Mouse (Mus musculus): ENCODE data around the gene Fez2.
A peak's percentile ranks its signal among the peaks of the same experiment; 100 is the strongest.

The Fez2 gene

GRCm38 (mm10) chr17:78417381-78418281 lies at the start of gene Fez2:
Fez2 (minus strand) TSS chr17:78418152.
- peak; percentile 87 for DNase-seq (ENCODE audit: low read depth, low spot score)

GRCm38 (mm10) chr17:78465500-78465899 lies 47.5 kb upstream of the Fez2 start:
- no peak for DNase-seq (ENCODE audit: low read depth, low spot score)

- no peak for DNase-seq (ENCODE audit: low read depth, low spot score)
Measured at GRCm38 (mm10) chr17:78465071-78465470, 47.1 kb upstream of the Fez2 start.

GRCm38 (mm10) chr17:78460140-78460539 lies 42.2 kb upstream of the Fez2 start:
- DNase-seq (ENCODE audit: low read depth, low spot score) = no peak

GRCm38 (mm10) chr17:78455556-78455955 lies 37.6 kb upstream of the Fez2 start:
- no peak for DNase-seq (ENCODE audit: low read depth, low spot score)

GRCm38 (mm10) chr17:78455114-78455513 lies 37.2 kb upstream of the Fez2 start:
- DNase-seq (ENCODE audit: low read depth, low spot score) = peak; percentile 71

GRCm38 (mm10) chr17:78454189-78454977 lies 36.4 kb upstream of the Fez2 start:
- DNase-seq (ENCODE audit: low read depth, low spot score) = no peak

- DNase-seq (ENCODE audit: low read depth, low spot score) = no peak
Measured at GRCm38 (mm10) chr17:78453529-78453928, 35.6 kb upstream of the Fez2 start.

- DNase-seq (ENCODE audit: low read depth, low spot score) = no peak
Measured at GRCm38 (mm10) chr17:78451886-78452285, 33.9 kb upstream of the Fez2 start.

GRCm38 (mm10) chr17:78451332-78451793 lies 33.4 kb upstream of the Fez2 start:
- no peak for DNase-seq (ENCODE audit: low read depth, low spot score)

GRCm38 (mm10) chr17:78449635-78450197 lies 31.8 kb upstream of the Fez2 start:
- DNase-seq (ENCODE audit: low read depth, low spot score) = no peak

- no peak for DNase-seq (ENCODE audit: low read depth, low spot score)
Measured at GRCm38 (mm10) chr17:78444826-78445225, 26.9 kb upstream of the Fez2 start.

- DNase-seq (ENCODE audit: low read depth, low spot score) = no peak
Measured at GRCm38 (mm10) chr17:78440771-78441170, 22.8 kb upstream of the Fez2 start.

- DNase-seq (ENCODE audit: low read depth, low spot score) = no peak
Measured at GRCm38 (mm10) chr17:78437161-78437560, 19.2 kb upstream of the Fez2 start.

GRCm38 (mm10) chr17:78435661-78436060 lies 17.7 kb upstream of the Fez2 start:
- no peak for DNase-seq (ENCODE audit: low read depth, low spot score)

- peak; percentile 47 for DNase-seq (ENCODE audit: low read depth, low spot score)
Measured at GRCm38 (mm10) chr17:78434746-78435145, 16.8 kb upstream of the Fez2 start.

GRCm38 (mm10) chr17:78430374-78430773 lies 12.4 kb upstream of the Fez2 start:
- DNase-seq (ENCODE audit: low read depth, low spot score) = peak; percentile 20

GRCm38 (mm10) chr17:78429051-78429450 lies 11.1 kb upstream of the Fez2 start:
- peak; percentile 58 for DNase-seq (ENCODE audit: low read depth, low spot score)

- no peak for DNase-seq (ENCODE audit: low read depth, low spot score)
Measured at GRCm38 (mm10) chr17:78425026-78425425, 7.1 kb upstream of the Fez2 start.

GRCm38 (mm10) chr17:78419216-78419615 lies 1.3 kb upstream of the Fez2 start:
- no peak for DNase-seq (ENCODE audit: low read depth, low spot score)

- no peak for DNase-seq (ENCODE audit: low read depth, low spot score)
Measured at GRCm38 (mm10) chr17:78415255-78415654, 2.7 kb downstream of the Fez2 start.

GRCm38 (mm10) chr17:78409900-78410299 lies 8.1 kb downstream of the Fez2 start:
- no peak for DNase-seq (ENCODE audit: low read depth, low spot score)
